Comparison of ENCODE assay signal across 24 mouse cellular contexts in the genomic region with DNA sequence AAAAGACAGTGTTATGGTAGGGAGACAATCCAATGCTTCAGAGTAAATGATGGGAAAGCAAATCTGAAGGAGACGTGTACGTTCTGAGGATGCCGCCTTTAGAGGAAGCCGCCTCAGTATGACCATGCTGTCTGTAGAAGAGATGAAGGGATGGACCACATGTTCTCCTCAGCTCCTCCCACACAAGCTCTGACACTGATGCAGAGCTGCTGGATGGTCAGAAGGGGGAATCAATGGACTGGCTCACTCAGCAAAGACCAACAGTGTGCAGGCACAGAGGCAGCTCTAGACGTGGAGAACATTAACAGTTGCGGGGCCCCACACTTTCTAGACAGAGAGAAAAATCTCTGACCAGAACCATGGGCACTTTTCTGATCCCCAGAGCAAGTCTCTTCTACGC.
DNase-seq lines count a peak whose midpoint lies in the region; ATAC-seq and TF ChIP-seq lines count a peak whose summit lies in the region.
"Had no signal": no experiment of that assay in that cellular context is flagged by ENCODE, and none has a peak within 500 bp of the region (broad histone marks: within the 10 kb centered on the region; RNA-seq: fewer than 3 reads in every experiment).

No protein-coding gene starts in this region.

- 0 out of 2 replicates have a peak, but pooled peaks cover 8% of the 10 kb centered on the region for H3K4me1 ChIP-seq in kidney, postnatal 0 days (replicated peaks; ENCODE audit: insufficient read depth, low read length)
- peaks cover 7% of the 10 kb centered on the region for H3K4me1 ChIP-seq in lung, embryonic 14.5 days (ENCODE audit: insufficient read depth)
- H3K4me1 ChIP-seq in stomach, postnatal 0 days (replicated peaks; ENCODE audit: control insufficient read depth, insufficient read depth): no peaks in the 10 kb centered on the region

- no peak overlapping the region for H3K4me2 ChIP-seq in kidney, postnatal 0 days (ENCODE audit: low read length)
- no peak overlapping the region for H3K4me2 ChIP-seq in lung, embryonic 14.5 days
- no peak overlapping the region for H3K4me2 ChIP-seq in stomach, postnatal 0 days (replicated peaks; ENCODE audit: low read depth)
- H3K4me2 ChIP-seq: forebrain, embryonic 13.5 days; hindbrain, embryonic 12.5 days had no signal

- H3K4me3 ChIP-seq in kidney, postnatal 0 days (replicated peaks; ENCODE audit: low read depth, low read length): no peak overlapping the region
- H3K4me3 ChIP-seq in lung, embryonic 14.5 days (ENCODE audit: low read depth, low read length): no peak overlapping the region
- H3K4me3 ChIP-seq in stomach, postnatal 0 days (ENCODE audit: low read depth, low read length): no peak overlapping the region
- H3K4me3 ChIP-seq: embryonic facial prominence, embryonic 10.5 days; forebrain, embryonic 13.5 days; heart, embryonic 10.5 days; hindbrain, embryonic 12.5 days had no signal

- no peaks in the 10 kb centered on the region for H3K27me3 ChIP-seq in kidney, postnatal 0 days (ENCODE audit: insufficient read depth, low read length)
- H3K27me3 ChIP-seq in lung, embryonic 14.5 days (ENCODE audit: insufficient read depth, low read length): no peaks in the 10 kb centered on the region
- H3K27me3 ChIP-seq in stomach, postnatal 0 days (ENCODE audit: control insufficient read depth, insufficient read depth, low read length): no peaks in the 10 kb centered on the region
- H3K27me3 ChIP-seq: forebrain, embryonic 13.5 days; hindbrain, embryonic 12.5 days had no signal

- no peaks in the 10 kb centered on the region for H3K9me3 ChIP-seq in kidney, postnatal 0 days (replicated peaks; ENCODE audit: low read length)
- H3K9me3 ChIP-seq in lung, embryonic 14.5 days (ENCODE audit: low read depth, low read length): no peaks in the 10 kb centered on the region
- H3K9me3 ChIP-seq in stomach, postnatal 0 days (ENCODE audit: control insufficient read depth, low read length): no peaks in the 10 kb centered on the region
- H3K9me3 ChIP-seq: embryonic facial prominence, embryonic 10.5 days; forebrain, embryonic 13.5 days; heart, embryonic 10.5 days; hindbrain, embryonic 12.5 days had no signal

- peak; percentile 6 for DNase-seq in embryo, embryonic 10 days (ENCODE audit: low spot score)
- no peak for DNase-seq in embryo, embryonic 9.5 days (ENCODE audit: extremely low spot score)
- DNase-seq in kidney, postnatal 0 days (ENCODE audit: low spot score): peak; percentile 55
- no peak for DNase-seq in kidney, adult 9 months
- no peak for DNase-seq in lung, embryonic 14.5 days
- no peak for DNase-seq in lung, postnatal 14 days
- DNase-seq in stomach, postnatal 0 days (ENCODE audit: low spot score): no peak
- DNase-seq: adrenal gland, adult 8-10 months; adrenal gland, postnatal 36 days; B cell, adult 2 months; cerebellum, adult 11 months; cerebellum, adult 8-10 months; cerebellum, postnatal 14 days; forebrain, postnatal 0 days; gastrocnemius, postnatal 36 days; heart, adult 18-20 months; heart, postnatal 10 days; heart, postnatal 4 days had no signal

- peak; percentile 44; the same call in 1 of the 2 replicates for TF ChIP-seq CTCF in kidney, postnatal 0 days (IDR thresholded peaks at IDR 0.05; ENCODE audit: low read depth)
- peak; percentile 8; the same call in 1 of the 2 replicates for TF ChIP-seq CTCF in lung, embryonic 14.5 days (IDR thresholded peaks at IDR 0.05; ENCODE audit: low read depth)
- TF ChIP-seq CTCF in stomach, postnatal 0 days (IDR thresholded peaks at IDR 0.05; ENCODE audit: low read depth): peak; percentile 35

- no peak for ATAC-seq in kidney, postnatal 0 days (replicated peaks; ENCODE audit: low FRiP score, low read depth)
- peak; percentile 31; the same call in 1 of the 2 replicates for ATAC-seq in lung, embryonic 14.5 days (ENCODE audit: insufficient read depth)
- ATAC-seq in stomach, postnatal 0 days (ENCODE audit: low FRiP score, low TSS enrichment): no peak
- ATAC-seq: CD4-positive, CD25-positive, alpha-beta regulatory T cell, adult 4 months; forebrain, embryonic 13.5 days; forebrain, postnatal 0 days had no signal

- H3K27ac ChIP-seq in kidney, postnatal 0 days: no peak overlapping the region
- no peak overlapping the region for H3K27ac ChIP-seq in lung, embryonic 14.5 days (ENCODE audit: low read depth)
- no peak overlapping the region for H3K27ac ChIP-seq in stomach, postnatal 0 days (replicated peaks)
- H3K27ac ChIP-seq: embryonic facial prominence, embryonic 10.5 days; forebrain, embryonic 13.5 days; heart, embryonic 10.5 days; hindbrain, embryonic 12.5 days had no signal

- WGBS in kidney, postnatal 0 days: 68% methylated on average over 7 of the region's 7 CpGs
- 73% methylated on average over 7 of the region's 7 CpGs for WGBS in lung, embryonic 14.5 days
- WGBS in stomach, postnatal 0 days: 81% methylated on average over 7 of the region's 7 CpGs

- H3K36me3 ChIP-seq in kidney, postnatal 0 days (ENCODE audit: insufficient read depth, low read length): no peaks in the 10 kb centered on the region
- no peaks in the 10 kb centered on the region for H3K36me3 ChIP-seq in lung, embryonic 14.5 days (ENCODE audit: insufficient read depth)
- no peaks in the 10 kb centered on the region for H3K36me3 ChIP-seq in stomach, postnatal 0 days (ENCODE audit: control insufficient read depth, insufficient read depth, low read length)
- H3K36me3 ChIP-seq: embryonic facial prominence, embryonic 10.5 days; G1E; heart, embryonic 10.5 days; hindbrain, embryonic 12.5 days had no signal

- no peak for TF ChIP-seq EP300 in stomach, postnatal 0 days (optimal IDR thresholded peaks at IDR 0.05)

- H3K9ac ChIP-seq in kidney, postnatal 0 days (ENCODE audit: low read depth, low read length): no peak overlapping the region
- H3K9ac ChIP-seq in lung, embryonic 14.5 days: no peak overlapping the region
- no peak overlapping the region for H3K9ac ChIP-seq in stomach, postnatal 0 days (ENCODE audit: low read length)
- H3K9ac ChIP-seq: forebrain, embryonic 13.5 days; forebrain, postnatal 0 days; hindbrain, embryonic 12.5 days had no signal

Comparison
In these comparisons a context has a peak if more than half of its experiments do, and no peak if none do; other contexts are left out.
1. DNase-seq: peak in embryo, embryonic 10 days (single experiment) and kidney, postnatal 0 days (single experiment); none in embryo, embryonic 9.5 days (single experiment), kidney, adult 9 months (single experiment), lung, embryonic 14.5 days (single experiment), lung, postnatal 14 days (single experiment) and stomach, postnatal 0 days (single experiment).
2. Peak in every context shown above with its lines, with median percentiles within 50 percentile points of each other: CTCF ChIP-seq.